Mouse (Mus musculus) thymus, adult 2 months (tissue): ENCODE results near the gene Chrdl2.

ENCODE experiments used
- CTCF ChIP-seq: fragments of 200-500 bp; IDR thresholded peaks from 2 replicates; pipeline ENCODE4 v1.5.1; 2012; ENCODE audit warnings: mild to moderate bottlenecking, control low read depth, low read length, moderate library complexity, borderline replicate concordance; ENCODE audit not compliant: control insufficient read depth, poor library complexity, insufficient read depth; ENCODE audit errors: extremely low read depth
- POLR2A ChIP-seq: fragments of 200-500 bp; IDR thresholded peaks from 2 replicates; pipeline ENCODE4 v1.6.1; 2012; ENCODE audit warnings: mild to moderate bottlenecking, low read length, control low read depth, moderate library complexity; ENCODE audit not compliant: control insufficient read depth, poor library complexity, insufficient read depth; ENCODE audit errors: extremely low read depth

GRCm38 (mm10) chr7:99998668-99999067 is 7.3 kb upstream of the Chrdl2 start:
- no peak for TF ChIP-seq CTCF
- no peak for TF ChIP-seq POLR2A
